Mouse (Mus musculus) kidney, adult 2 months (tissue): ENCODE results near the gene Atg13.

Experiments
- CTCF ChIP-seq: fragments of 200-500 bp; conservative IDR thresholded peaks from 2 replicates; pipeline ENCODE4 v1.5.1; 2011; ENCODE audit warnings: low read depth, mild to moderate bottlenecking, control low read depth, low read length, moderate library complexity, mixed read lengths; ENCODE audit not compliant: insufficient read depth, insufficient read length
- POLR2A ChIP-seq: fragments of 200-500 bp; IDR thresholded peaks from one replicate; pipeline ENCODE4 v1.6.1; 2011; ENCODE audit warnings: low read depth, low read length, control low read depth

DNA sequence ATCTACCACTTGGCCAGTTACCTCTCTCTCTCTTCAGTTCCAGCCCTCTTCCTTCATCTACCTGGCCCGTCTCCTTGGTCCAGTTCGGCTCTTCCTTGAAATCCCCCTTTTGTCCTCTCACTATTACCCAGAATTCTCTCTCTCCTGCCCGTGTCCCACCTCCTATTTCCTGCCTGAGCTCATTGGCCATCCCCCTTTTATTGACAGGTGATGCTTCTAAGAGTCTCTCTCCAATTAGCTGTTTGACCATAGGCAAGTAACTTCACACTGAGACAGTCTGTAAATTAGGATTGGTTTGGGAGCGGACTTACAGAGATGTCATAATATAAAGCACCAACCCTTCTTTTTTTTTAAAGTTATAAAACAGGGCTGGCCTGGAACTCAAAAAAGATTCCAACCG, 34.3 kb upstream of the Atg13 start:
- TF ChIP-seq CTCF (no peak), POLR2A (no peak)
